Mouse (Mus musculus): ENCODE data around the gene Cryzl2. TPM values are rescaled to one million over a fixed set of nuclear protein-coding genes. Genes with fewer than 3 reads are reported as not detected.

Cryzl2 gene
- total RNA-seq (2012; rRNA removed), result 4.5 and 6.9 TPM in 2 replicates

GRCm38 (mm10) chr1:157458421-157459208, at the start of gene Cryzl2:
Cryzl2 (plus strand) TSS chr1:157458577.
- in situ Hi-C loops (cut with MboI; ENCODE audit: low sequenced_read_pairs in 2 of 2, unreplicated experiment in 2 of 2), result loop anchor here in 1 of 2 experiments (25.0 kb wide), 1 partner anchor 371 kb away; no protein-coding TSS in a partner anchor
- Histone ChIP-seq H3K36me3 (ENCODE audit: control insufficient read depth, insufficient read depth, low read length, poor library complexity, severe bottlenecking) (no peaks in the 10 kb centered on the region), H3K9me3 (ENCODE audit: control insufficient read depth, insufficient read depth, low read depth, low read length) (no peaks in the 10 kb centered on the region), H3K9ac (ENCODE audit: insufficient read depth, low read depth, low read length, poor library complexity, severe bottlenecking) (peak within 1 kb of the TSS; percentile 43; the same call in 1 of the 2 replicates), H3K4me1 (ENCODE audit: control insufficient read depth in 2 of 2, insufficient read depth in 2 of 2, low read length in 2 of 2, poor library complexity in 1 of 2) (peaks cover 4 to 6% of the 10 kb centered on the region in 2 experiments; a peak in 2 of 4 replicates), H3K27ac (ENCODE audit: insufficient read depth, low read depth, low read length, poor library complexity, severe bottlenecking) (no peak within 1 kb of the TSS; the same call in 1 of the 2 replicates), H3K4me3 (ENCODE audit: insufficient read depth in 1 of 2, low read depth in 1 of 2, low read length in 2 of 2, poor library complexity in 1 of 2, severe bottlenecking in 1 of 2) (peak within 1 kb of the TSS; percentile 36 to 47; a peak in 3 of 4 replicates)
- no peak for TF ChIP-seq ZNF384 (IDR thresholded peaks at IDR 0.05; ENCODE audit: low read depth, low read length)
- TF ChIP-seq ZC3H11A (IDR thresholded peaks at IDR 0.05; ENCODE audit: borderline replicate concordance, low read depth, low read length), result peak; percentile 53; the same call in 1 of the 2 replicates
- DNase-seq (ENCODE audit: low read depth, low spot score), result peak; percentile 56

- DNase-seq (ENCODE audit: low read depth, low spot score), result no peak
- no peak overlapping the region for H3K4me3 ChIP-seq (ENCODE audit: insufficient read depth in 1 of 2, low read depth in 1 of 2, low read length in 2 of 2, poor library complexity in 1 of 2, severe bottlenecking in 1 of 2)
- no peaks in the 10 kb centered on the region for H3K36me3 ChIP-seq (ENCODE audit: control insufficient read depth, insufficient read depth, low read length, poor library complexity, severe bottlenecking)
- no peak overlapping the region for H3K27ac ChIP-seq (ENCODE audit: insufficient read depth, low read depth, low read length, poor library complexity, severe bottlenecking)
- 0 out of 4 replicates have a peak, but pooled peaks cover 0 to 1% of the 10 kb centered on the region in 2 experiments for H3K4me1 ChIP-seq (ENCODE audit: control insufficient read depth in 2 of 2, insufficient read depth in 2 of 2, low read length in 2 of 2, poor library complexity in 1 of 2)
- no peaks in the 10 kb centered on the region for H3K9me3 ChIP-seq (ENCODE audit: control insufficient read depth, insufficient read depth, low read depth, low read length)
- in situ Hi-C loops (cut with MboI; ENCODE audit: low sequenced_read_pairs in 2 of 2, unreplicated experiment in 2 of 2), result no loop called here
- H3K9ac ChIP-seq (ENCODE audit: insufficient read depth, low read depth, low read length, poor library complexity, severe bottlenecking), result no peak overlapping the region
- TF ChIP-seq MAFK (IDR thresholded peaks at IDR 0.05; ENCODE audit: insufficient read depth, low read depth, low read length), result no peak
- no peak for TF ChIP-seq ZC3H11A (IDR thresholded peaks at IDR 0.05; ENCODE audit: borderline replicate concordance, low read depth, low read length)
- no peak for TF ChIP-seq ZNF384 (IDR thresholded peaks at IDR 0.05; ENCODE audit: low read depth, low read length)
- no peak for TF ChIP-seq HCFC1 (IDR thresholded peaks at IDR 0.05; ENCODE audit: borderline replicate concordance, insufficient read depth, low read length)
- TF ChIP-seq CHD2 (IDR thresholded peaks at IDR 0.05; ENCODE audit: low read depth, low read length), result no peak
Measured at GRCm38 (mm10) chr1:157409648-157410047, 48.7 kb upstream of the Cryzl2 start.

- no peak for TF ChIP-seq HCFC1 (IDR thresholded peaks at IDR 0.05; ENCODE audit: borderline replicate concordance, insufficient read depth, low read length)
- no peak for TF ChIP-seq ZC3H11A (IDR thresholded peaks at IDR 0.05; ENCODE audit: borderline replicate concordance, low read depth, low read length)
- TF ChIP-seq MAFK (IDR thresholded peaks at IDR 0.05; ENCODE audit: insufficient read depth, low read depth, low read length), result no peak
- no peak for TF ChIP-seq CHD2 (IDR thresholded peaks at IDR 0.05; ENCODE audit: low read depth, low read length)
- TF ChIP-seq ZNF384 (IDR thresholded peaks at IDR 0.05; ENCODE audit: low read depth, low read length), result no peak
- no peak overlapping the region for H3K27ac ChIP-seq (ENCODE audit: insufficient read depth, low read depth, low read length, poor library complexity, severe bottlenecking)
Measured at GRCm38 (mm10) chr1:157410937-157411336, 47.4 kb upstream of the Cryzl2 start.

GRCm38 (mm10) chr1:157411341-157411710, 47.1 kb upstream of the Cryzl2 start:
- 0 out of 4 replicates have a peak, but pooled peaks cover 0 to 1% of the 10 kb centered on the region in 2 experiments for H3K4me1 ChIP-seq (ENCODE audit: control insufficient read depth in 2 of 2, insufficient read depth in 2 of 2, low read length in 2 of 2, poor library complexity in 1 of 2)
- H3K9me3 ChIP-seq (ENCODE audit: control insufficient read depth, insufficient read depth, low read depth, low read length), result no peaks in the 10 kb centered on the region
- in situ Hi-C loops (cut with MboI; ENCODE audit: low sequenced_read_pairs in 2 of 2, unreplicated experiment in 2 of 2), result no loop called here
- peak overlapping the region; percentile 85 for H3K9ac ChIP-seq (ENCODE audit: insufficient read depth, low read depth, low read length, poor library complexity, severe bottlenecking)
- no peaks in the 10 kb centered on the region for H3K36me3 ChIP-seq (ENCODE audit: control insufficient read depth, insufficient read depth, low read length, poor library complexity, severe bottlenecking)
- no peak for DNase-seq (ENCODE audit: low read depth, low spot score)
- H3K27ac ChIP-seq (ENCODE audit: insufficient read depth, low read depth, low read length, poor library complexity, severe bottlenecking), result no peak overlapping the region
- TF ChIP-seq CHD2 (IDR thresholded peaks at IDR 0.05; ENCODE audit: low read depth, low read length) (no peak), MAFK (IDR thresholded peaks at IDR 0.05; ENCODE audit: insufficient read depth, low read depth, low read length) (no peak), HCFC1 (IDR thresholded peaks at IDR 0.05; ENCODE audit: borderline replicate concordance, insufficient read depth, low read length) (no peak)
- peak overlapping the region; percentile 88 to 90 for H3K4me3 ChIP-seq (ENCODE audit: insufficient read depth in 1 of 2, low read depth in 1 of 2, low read length in 2 of 2, poor library complexity in 1 of 2, severe bottlenecking in 1 of 2)

More at GRCm38 (mm10) chr1:157410937-157411336, 47.4 kb upstream of the Cryzl2 start:
- in situ Hi-C loops (cut with MboI; ENCODE audit: low sequenced_read_pairs in 2 of 2, unreplicated experiment in 2 of 2), result no loop called here
- Histone ChIP-seq H3K9ac (ENCODE audit: insufficient read depth, low read depth, low read length, poor library complexity, severe bottlenecking) (peak overlapping the region; percentile 26), H3K36me3 (ENCODE audit: control insufficient read depth, insufficient read depth, low read length, poor library complexity, severe bottlenecking) (no peaks in the 10 kb centered on the region), H3K9me3 (ENCODE audit: control insufficient read depth, insufficient read depth, low read depth, low read length) (no peaks in the 10 kb centered on the region), H3K4me3 (ENCODE audit: insufficient read depth in 1 of 2, low read depth in 1 of 2, low read length in 2 of 2, poor library complexity in 1 of 2, severe bottlenecking in 1 of 2) (peak overlapping the region; percentile 88 to 90; a peak in 3 of 4 replicates), H3K4me1 (ENCODE audit: control insufficient read depth in 2 of 2, insufficient read depth in 2 of 2, low read length in 2 of 2, poor library complexity in 1 of 2) (0 out of 4 replicates have a peak, but pooled peaks cover 0 to 1% of the 10 kb centered on the region in 2 experiments)
- DNase-seq (ENCODE audit: low read depth, low spot score), result no peak

Data from ES-E14 (cell line).